Mouse (Mus musculus): Measurements from ENCODE around the gene Gm42957. TPM values are rescaled to one million over a fixed set of nuclear protein-coding genes. Genes with fewer than 3 reads are reported as not detected.
"Not testable (repeated sequence)": the region's sequence is repeated elsewhere in the genome, so short reads cannot be mapped to it uniquely, and the experiment has no call there.

Gm42957 gene
- polyA plus RNA-seq, 1 experiment = 0.25 TPM

GRCm38 (mm10) chr3:96600639-96601250 is 34.5 kb upstream of the Gm42957 start, which contains the start of gene Lix1l:
Lix1l (plus strand) TSS chr3:96601149.
- no peak for TF ChIP-seq POLR2A (IDR thresholded peaks at IDR 0.05; ENCODE audit: low read depth, low read length)
- no peak for TF ChIP-seq CTCF (IDR thresholded peaks at IDR 0.05; ENCODE audit: extremely low read depth, insufficient read depth, insufficient read length, insufficient replicate concordance)
- H3K27ac ChIP-seq (ENCODE audit: insufficient read depth, low read length) = peak within 1 kb of the TSS; percentile 20; the same call in 1 of the 2 replicates
- no peaks in the 10 kb centered on the region for H3K36me3 ChIP-seq (ENCODE audit: control insufficient read depth, insufficient read depth, low read length)
- H3K4me1 ChIP-seq (ENCODE audit: control insufficient read depth, insufficient read depth, insufficient read length) = peaks cover 19% of the 10 kb centered on the region
- peaks cover 28% of the 10 kb centered on the region for H3K27me3 ChIP-seq (ENCODE audit: control insufficient read depth, insufficient read depth, low read length)
- peak; percentile 64 to 83 for DNase-seq (ENCODE audit: low read depth in 1 of 2, low spot score in 2 of 2)
- WGBS = 2% methylated on average over 27 of the region's 27 CpGs
- H3K4me3 ChIP-seq (ENCODE audit: extremely low read depth, insufficient read depth, insufficient read length) = peak within 1 kb of the TSS; percentile 61

GRCm38 (mm10) chr3:96601251-96601787 is 34.0 kb upstream of the Gm42957 start:
- DNase-seq (ENCODE audit: low read depth in 1 of 2, low spot score in 2 of 2) = no peak
- peaks cover 16% of the 10 kb centered on the region for H3K4me1 ChIP-seq (ENCODE audit: control insufficient read depth, insufficient read depth, insufficient read length)
- H3K36me3 ChIP-seq (ENCODE audit: control insufficient read depth, insufficient read depth, low read length) = no peaks in the 10 kb centered on the region
- 2% methylated on average over 39 of the region's 40 CpGs for WGBS
- TF ChIP-seq POLR2A (IDR thresholded peaks at IDR 0.05; ENCODE audit: low read depth, low read length) (no peak), CTCF (IDR thresholded peaks at IDR 0.05; ENCODE audit: extremely low read depth, insufficient read depth, insufficient read length, insufficient replicate concordance) (no peak)
- peak overlapping the region; percentile 61; the same call in 1 of the 2 replicates for H3K4me3 ChIP-seq (ENCODE audit: extremely low read depth, insufficient read depth, insufficient read length)
- peak overlapping the region; percentile 20; the same call in 1 of the 2 replicates for H3K27ac ChIP-seq (ENCODE audit: insufficient read depth, low read length)
- H3K27me3 ChIP-seq (ENCODE audit: control insufficient read depth, insufficient read depth, low read length) = peaks cover 27% of the 10 kb centered on the region

- Histone ChIP-seq H3K27ac (ENCODE audit: insufficient read depth, low read length) (no peak overlapping the region), H3K36me3 (ENCODE audit: control insufficient read depth, insufficient read depth, low read length) (no peaks in the 10 kb centered on the region), H3K4me1 (ENCODE audit: control insufficient read depth, insufficient read depth, insufficient read length) (peaks cover 9% of the 10 kb centered on the region), H3K4me3 (ENCODE audit: extremely low read depth, insufficient read depth, insufficient read length) (no peak overlapping the region), H3K27me3 (ENCODE audit: control insufficient read depth, insufficient read depth, low read length) (peaks cover 20% of the 10 kb centered on the region)
- 70% methylated on average over 10 of the region's 10 CpGs for WGBS
- TF ChIP-seq POLR2A (IDR thresholded peaks at IDR 0.05; ENCODE audit: low read depth, low read length) = no peak
- TF ChIP-seq CTCF (IDR thresholded peaks at IDR 0.05; ENCODE audit: extremely low read depth, insufficient read depth, insufficient read length, insufficient replicate concordance) = no peak
- DNase-seq (ENCODE audit: low read depth in 1 of 2, low spot score in 2 of 2) = no peak
Measured at GRCm38 (mm10) chr3:96601941-96602703, 33.2 kb upstream of the Gm42957 start.

GRCm38 (mm10) chr3:96602704-96603084 is 32.6 kb upstream of the Gm42957 start:
- Histone ChIP-seq H3K27ac (ENCODE audit: insufficient read depth, low read length) (no peak overlapping the region), H3K36me3 (ENCODE audit: control insufficient read depth, insufficient read depth, low read length) (no peaks in the 10 kb centered on the region), H3K4me1 (ENCODE audit: control insufficient read depth, insufficient read depth, insufficient read length) (peaks cover 6% of the 10 kb centered on the region), H3K4me3 (ENCODE audit: extremely low read depth, insufficient read depth, insufficient read length) (no peak overlapping the region), H3K27me3 (ENCODE audit: control insufficient read depth, insufficient read depth, low read length) (peaks cover 15% of the 10 kb centered on the region)
- TF ChIP-seq POLR2A (IDR thresholded peaks at IDR 0.05; ENCODE audit: low read depth, low read length) (no peak), CTCF (IDR thresholded peaks at IDR 0.05; ENCODE audit: extremely low read depth, insufficient read depth, insufficient read length, insufficient replicate concordance) (no peak)
- DNase-seq (ENCODE audit: low read depth in 1 of 2, low spot score in 2 of 2) = no peak
- WGBS = 70% methylated on average over 5 of the region's 5 CpGs

- peaks cover 9% of the 10 kb centered on the region for H3K27me3 ChIP-seq (ENCODE audit: control insufficient read depth, insufficient read depth, low read length)
- 88% methylated on average over 5 of the region's 5 CpGs for WGBS
- no peak overlapping the region for H3K27ac ChIP-seq (ENCODE audit: insufficient read depth, low read length)
- DNase-seq (ENCODE audit: low read depth in 1 of 2, low spot score in 2 of 2) = no peak
- no peaks in the 10 kb centered on the region for H3K36me3 ChIP-seq (ENCODE audit: control insufficient read depth, insufficient read depth, low read length)
- no peak overlapping the region for H3K4me3 ChIP-seq (ENCODE audit: extremely low read depth, insufficient read depth, insufficient read length)
- TF ChIP-seq CTCF (IDR thresholded peaks at IDR 0.05; ENCODE audit: extremely low read depth, insufficient read depth, insufficient read length, insufficient replicate concordance) = no peak
- no peak for TF ChIP-seq POLR2A (IDR thresholded peaks at IDR 0.05; ENCODE audit: low read depth, low read length)
- H3K4me1 ChIP-seq (ENCODE audit: control insufficient read depth, insufficient read depth, insufficient read length) = no peaks in the 10 kb centered on the region; the same call in 1 of the 2 replicates
Measured at GRCm38 (mm10) chr3:96603311-96603710, 32.0 kb upstream of the Gm42957 start.

GRCm38 (mm10) chr3:96606007-96606406 is 29.3 kb upstream of the Gm42957 start:
- not testable (repeated sequence) for H3K4me3 ChIP-seq (ENCODE audit: extremely low read depth, insufficient read depth, insufficient read length); H3K36me3 ChIP-seq (ENCODE audit: control insufficient read depth, insufficient read depth, low read length); DNase-seq (ENCODE audit: low read depth in 1 of 2, low spot score in 2 of 2); H3K27ac ChIP-seq (ENCODE audit: insufficient read depth, low read length); H3K27me3 ChIP-seq (ENCODE audit: control insufficient read depth, insufficient read depth, low read length); H3K4me1 ChIP-seq (ENCODE audit: control insufficient read depth, insufficient read depth, insufficient read length)
- WGBS = 89% methylated on average over 4 of the region's 4 CpGs

- H3K4me1 ChIP-seq (ENCODE audit: control insufficient read depth, insufficient read depth, insufficient read length) = no peaks in the 10 kb centered on the region
- WGBS = 91% methylated on average over 4 of the region's 4 CpGs
- H3K27ac ChIP-seq (ENCODE audit: insufficient read depth, low read length) = no peak overlapping the region
- no peak overlapping the region for H3K4me3 ChIP-seq (ENCODE audit: extremely low read depth, insufficient read depth, insufficient read length)
- no peaks in the 10 kb centered on the region for H3K27me3 ChIP-seq (ENCODE audit: control insufficient read depth, insufficient read depth, low read length)
- DNase-seq (ENCODE audit: low read depth in 1 of 2, low spot score in 2 of 2) = no peak
- TF ChIP-seq CTCF (IDR thresholded peaks at IDR 0.05; ENCODE audit: extremely low read depth, insufficient read depth, insufficient read length, insufficient replicate concordance) = no peak
- TF ChIP-seq POLR2A (IDR thresholded peaks at IDR 0.05; ENCODE audit: low read depth, low read length) = no peak
- H3K36me3 ChIP-seq (ENCODE audit: control insufficient read depth, insufficient read depth, low read length) = no peaks in the 10 kb centered on the region
Measured at GRCm38 (mm10) chr3:96606618-96607017, 28.7 kb upstream of the Gm42957 start.

All from spleen, adult 2 months (tissue).